Mouse (Mus musculus): ENCODE measurements around the gene Tysnd1.

DNA sequence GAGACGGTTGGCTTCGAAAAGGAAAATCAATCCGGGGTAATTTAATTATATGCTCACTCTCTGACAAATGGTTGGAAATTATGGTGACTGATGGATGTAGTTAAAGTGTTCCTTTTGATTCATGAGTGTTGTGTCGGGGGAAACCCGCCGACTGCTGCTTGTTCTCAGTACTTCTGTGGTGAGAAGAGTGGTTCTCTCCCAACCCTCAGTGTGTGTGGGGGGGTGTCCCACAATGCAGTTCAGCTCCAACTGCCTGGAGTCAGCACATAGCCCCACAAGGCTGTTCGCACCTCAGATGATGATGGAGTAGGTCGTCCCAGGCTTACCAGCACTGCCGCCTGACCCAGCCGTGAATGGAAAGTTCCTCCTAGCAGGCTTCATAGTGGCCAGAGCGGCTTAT is 33.9 kb downstream of the Tysnd1 start:
- TF ChIP-seq ETS1 (IDR thresholded peaks at IDR 0.05; ENCODE audit: low read depth, low read length) = no peak
- no peak for TF ChIP-seq GABPA (IDR thresholded peaks at IDR 0.05; ENCODE audit: low read depth, low read length)
- no peak for TF ChIP-seq UBTF (IDR thresholded peaks at IDR 0.05; ENCODE audit: borderline replicate concordance, insufficient read depth, low read depth, low read length)
- TF ChIP-seq KAT2A (conservative IDR thresholded peaks at IDR 0.05; ENCODE audit: low read depth, low read length) = no peak
- no peak for TF ChIP-seq ZKSCAN1 (IDR thresholded peaks at IDR 0.05; ENCODE audit: low read depth, low read length)
- TF ChIP-seq HCFC1 (IDR thresholded peaks at IDR 0.05; ENCODE audit: low read depth, low read length) = no peak
- TF ChIP-seq POLR2A (IDR thresholded peaks at IDR 0.05; ENCODE audit: control insufficient read depth in 1 of 2, insufficient read depth in 1 of 2, low read depth in 1 of 2, low read length in 2 of 2, poor library complexity in 1 of 2) = no peak
